Mouse (Mus musculus): ENCODE measurements around the gene Ccdc155.

Gene Ccdc155

GRCm38 (mm10) chr7:45226421-45226820 lies 21.7 kb upstream of the Ccdc155 start:
- DNase-seq (ENCODE audit: low spot score) = no peak

GRCm38 (mm10) chr7:45224826-45225225 lies 20.1 kb upstream of the Ccdc155 start:
- DNase-seq (ENCODE audit: low spot score) = no peak

GRCm38 (mm10) chr7:45221680-45222079 lies 17.0 kb upstream of the Ccdc155 start:
- DNase-seq (ENCODE audit: low spot score) = no peak

GRCm38 (mm10) chr7:45216442-45217183 lies 11.9 kb upstream of the Ccdc155 start:
- DNase-seq (ENCODE audit: low spot score) = peak; percentile 77

- DNase-seq (ENCODE audit: low spot score) = peak; percentile 74
These were observed 11.2 kb upstream of the Ccdc155 start, which contains the start of gene Tead2 for GRCm38 (mm10) chr7:45215673-45216441. Gene Tead2 (plus strand): TSS chr7:45215753.

GRCm38 (mm10) chr7:45213708-45214107 lies 9.0 kb upstream of the Ccdc155 start:
- no peak for DNase-seq (ENCODE audit: low spot score)

- no peak for DNase-seq (ENCODE audit: low spot score)
These were observed 7.7 kb upstream of the Ccdc155 start for GRCm38 (mm10) chr7:45212356-45212755.

GRCm38 (mm10) chr7:45211851-45212251 lies 7.2 kb upstream of the Ccdc155 start, which contains the start of gene Dkkl1:
Gene Dkkl1 (minus strand): TSS chr7:45212147.
- DNase-seq (ENCODE audit: low spot score) = no peak

GRCm38 (mm10) chr7:45211070-45211469 lies 6.4 kb upstream of the Ccdc155 start:
- DNase-seq (ENCODE audit: low spot score) = no peak

GRCm38 (mm10) chr7:45208260-45208659 lies 3.6 kb upstream of the Ccdc155 start:
- no peak for DNase-seq (ENCODE audit: low spot score)

- DNase-seq (ENCODE audit: low spot score) = no peak
These were observed 2.0 kb downstream of the Ccdc155 start for GRCm38 (mm10) chr7:45202654-45203053.

- no peak for DNase-seq (ENCODE audit: low spot score)
These were observed 5.7 kb downstream of the Ccdc155 start for GRCm38 (mm10) chr7:45198961-45199360.

- peak; percentile 73 for DNase-seq (ENCODE audit: low spot score)
These were observed 6.3 kb downstream of the Ccdc155 start for GRCm38 (mm10) chr7:45198435-45198834.

GRCm38 (mm10) chr7:45196994-45197393 lies 7.7 kb downstream of the Ccdc155 start:
- no peak for DNase-seq (ENCODE audit: low spot score)

GRCm38 (mm10) chr7:45196176-45196535 lies 8.5 kb downstream of the Ccdc155 start:
- DNase-seq (ENCODE audit: low spot score) = no peak

- DNase-seq (ENCODE audit: low spot score) = no peak
These were observed 9.1 kb downstream of the Ccdc155 start for GRCm38 (mm10) chr7:45195341-45196175.

- DNase-seq (ENCODE audit: low spot score) = no peak
These were observed 10.6 kb downstream of the Ccdc155 start for GRCm38 (mm10) chr7:45193871-45194785.

- no peak for DNase-seq (ENCODE audit: low spot score)
These were observed 11.3 kb downstream of the Ccdc155 start for GRCm38 (mm10) chr7:45193406-45193805.

GRCm38 (mm10) chr7:45192585-45193310 lies 11.9 kb downstream of the Ccdc155 start:
- no peak for DNase-seq (ENCODE audit: low spot score)

- no peak for DNase-seq (ENCODE audit: low spot score)
These were observed 12.8 kb downstream of the Ccdc155 start for GRCm38 (mm10) chr7:45191803-45192363.
